Mouse (Mus musculus): Measurements from ENCODE around the gene Olfr98. TPM values are rescaled to one million over a fixed set of nuclear protein-coding genes. Genes with fewer than 3 reads are reported as not detected.

Olfr98 gene
- under 1 TPM in 1 of 2 experiments, not detected in 1; 0.33 TPM for polyA plus RNA-seq (2017; shearing (Covaris generic))

DNA sequence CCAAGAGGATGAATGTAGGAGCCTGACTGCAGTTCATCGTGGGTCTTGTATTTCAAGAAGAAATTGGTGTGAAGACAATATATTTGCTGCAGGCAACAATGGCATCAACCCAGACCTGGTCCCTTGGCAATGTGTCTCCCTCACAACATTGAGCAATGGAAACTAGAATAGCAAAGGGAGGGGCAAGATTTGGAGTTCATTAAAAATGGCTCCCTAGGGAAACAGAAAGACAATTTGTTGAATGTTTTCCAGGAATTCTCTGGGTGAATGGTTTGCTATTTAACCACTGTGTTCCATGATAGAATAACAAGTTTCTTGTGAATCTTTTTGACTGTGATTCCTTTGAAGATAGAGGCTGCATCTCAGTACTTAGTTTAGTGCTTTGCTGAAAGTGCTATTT, at the start of gene Olfr98:
Gene Olfr98, minus strand, starts transcription at position 124 of the 400 bp plus-strand sequence.

DNA sequence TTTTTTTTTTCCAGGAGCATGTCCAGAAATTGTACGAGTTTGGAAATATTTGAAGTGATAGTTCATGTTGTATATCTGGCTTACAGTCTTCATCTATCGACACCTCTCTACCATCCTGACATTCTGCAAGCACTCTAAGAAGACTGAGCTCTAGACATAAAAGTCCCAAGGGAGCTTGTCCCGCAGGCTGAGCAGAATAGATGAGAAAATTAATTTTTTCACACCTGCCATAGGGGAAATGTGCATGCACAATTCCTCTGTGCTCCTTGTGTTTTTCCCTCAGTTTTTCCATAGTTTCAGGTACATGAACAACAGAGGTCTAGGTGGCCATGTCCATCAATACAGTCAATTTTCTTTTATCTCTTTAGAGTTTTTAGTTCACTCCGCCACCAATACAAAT, 40.7 kb upstream of the Olfr98 start, which contains the start of gene Olfr101:
Gene Olfr101, minus strand, starts transcription at position 101 of the 400 bp plus-strand sequence.

DNA sequence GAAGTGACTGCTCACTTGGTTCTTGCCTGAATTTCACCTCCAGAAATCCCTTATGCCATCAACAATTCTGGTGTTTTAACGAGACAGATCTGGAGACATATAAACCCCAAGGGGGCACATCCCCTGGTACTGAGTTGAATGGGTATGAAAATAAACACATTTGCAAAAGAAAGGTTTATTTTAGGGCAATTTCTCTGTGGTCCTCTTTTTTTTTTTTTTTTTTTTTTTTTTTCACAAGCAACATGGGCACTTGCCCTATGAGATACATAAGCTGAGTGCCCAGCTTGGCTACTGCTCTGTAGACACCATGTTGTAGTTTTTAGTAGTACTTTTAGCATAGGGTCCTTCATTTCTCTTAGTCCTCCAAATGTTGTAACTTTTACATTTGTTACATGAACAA, 19.8 kb upstream of the Olfr98 start, which contains the start of gene Olfr99:
Gene Olfr99, minus strand, starts transcription at position 101 of the 400 bp plus-strand sequence.

DNA sequence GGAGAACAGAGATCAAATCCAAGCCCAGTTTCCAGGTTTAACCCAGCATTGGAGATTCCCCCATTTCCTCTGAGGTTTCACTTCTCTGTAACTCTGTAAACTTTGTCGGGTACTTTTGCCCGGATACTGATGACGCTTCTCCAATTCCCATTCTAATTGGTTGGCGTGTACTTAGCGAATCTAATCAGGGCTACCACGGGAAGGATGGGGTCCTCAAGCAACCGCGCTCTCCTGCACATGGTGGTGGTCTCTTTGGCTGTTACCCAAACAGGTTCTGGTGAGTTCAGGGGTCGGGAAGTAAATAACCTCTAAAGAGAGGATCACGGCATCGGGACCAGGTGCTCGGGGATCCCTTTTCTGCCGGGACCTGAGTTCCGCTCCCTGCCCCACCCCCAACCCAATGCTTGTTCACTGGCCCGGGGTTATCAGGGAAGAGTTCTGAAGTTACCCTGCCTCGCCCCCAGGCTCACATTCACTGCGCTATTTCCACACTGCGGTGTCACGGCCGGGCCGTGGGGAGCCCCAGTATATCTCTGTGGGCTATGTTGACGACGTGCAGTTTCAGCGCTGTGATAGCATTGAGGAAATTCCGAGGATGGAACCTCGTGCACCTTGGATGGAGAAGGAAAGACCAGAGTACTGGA, 6.6 kb upstream of the Olfr98 start, which contains the start of gene H2-M3:
Gene H2-M3, plus strand, starts transcription at position 163 of the 644 bp plus-strand sequence.

DNA sequence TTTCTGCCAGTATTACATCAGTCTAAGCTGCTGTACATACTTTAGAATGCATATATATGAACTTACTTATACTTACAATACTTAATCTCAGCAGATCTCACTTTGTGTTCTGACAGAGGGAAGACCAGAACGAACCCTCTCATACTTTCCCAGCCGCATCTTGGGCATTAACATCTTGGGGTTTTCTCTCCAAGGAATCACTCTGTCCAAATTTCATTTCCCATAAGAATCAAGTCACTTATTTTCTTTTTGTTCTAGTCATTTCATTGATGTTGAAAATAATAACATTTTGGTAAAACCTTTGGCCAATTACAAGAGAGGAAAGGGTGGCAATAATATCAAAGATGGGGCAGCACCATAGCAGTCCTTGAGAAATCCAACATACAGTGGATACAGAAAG, 26.3 kb downstream of the Olfr98 start, which contains the start of gene Olfr97:
Gene Olfr97, minus strand, starts transcription at position 101 of the 400 bp plus-strand sequence.

DNA sequence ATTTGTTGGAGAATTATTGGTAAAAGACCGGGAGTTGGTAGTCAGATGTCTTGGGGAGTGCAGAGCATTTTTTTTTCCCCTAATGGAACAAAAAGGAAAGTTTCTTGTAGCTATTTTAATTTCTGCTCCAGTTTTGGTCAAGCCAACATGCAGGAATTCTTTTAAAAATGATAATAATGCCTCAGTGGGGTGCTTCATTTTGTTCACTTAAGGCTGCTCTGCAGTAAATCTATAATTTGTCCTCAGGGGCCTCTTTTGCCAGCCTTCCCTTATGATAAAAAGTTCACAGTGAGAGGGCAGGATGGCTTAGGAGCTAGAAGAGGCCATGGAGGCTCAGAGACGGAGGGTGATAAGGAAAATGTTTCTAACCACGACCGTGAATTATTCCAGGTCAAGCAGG, 43.7 kb downstream of the Olfr98 start, which contains the start of gene Olfr96:
Gene Olfr96, plus strand, starts transcription at position 301 of the 400 bp plus-strand sequence.

DNA sequence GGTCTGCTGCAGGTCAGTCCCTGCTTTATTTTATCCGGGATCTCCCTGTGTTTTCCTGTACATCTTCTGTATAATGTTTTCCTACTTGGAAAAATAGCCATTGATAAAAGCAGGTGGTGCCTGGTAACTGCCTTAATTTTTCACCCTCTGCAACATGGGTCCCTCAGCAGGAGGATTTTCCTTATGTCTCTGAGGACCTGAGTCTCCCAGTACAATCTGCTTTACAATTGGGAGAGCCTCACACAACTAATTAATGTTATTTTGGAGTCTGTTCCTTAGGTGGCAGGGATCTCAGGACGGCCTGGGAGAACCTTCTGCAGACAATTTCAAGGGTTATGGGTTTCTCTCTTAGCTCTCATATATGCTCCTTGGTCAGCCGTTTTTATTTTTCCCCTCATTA, 50.5 kb downstream of the Olfr98 start, which contains the start of gene Olfr95:
Gene Olfr95, minus strand, starts transcription at position 101 of the 400 bp plus-strand sequence.

Other genes starting within 250 kb of the Olfr98 start
- not detected for gene Mog, start 240.4 kb downstream of the Olfr98 start, polyA plus RNA-seq (2017; shearing (Covaris generic))
- 10 to 100 TPM in 1 of 2 experiments, 1 to 10 TPM in 1; 8.3 to 13.7 TPM for gene Gabbr1, start 217.8 kb downstream of the Olfr98 start, polyA plus RNA-seq (2017; shearing (Covaris generic))
- under 1 TPM; 0.16 to 0.42 TPM for gene Olfr90, start 175.2 kb downstream of the Olfr98 start, polyA plus RNA-seq (2017; shearing (Covaris generic))
- gene Olfr91, start 165.5 kb downstream of the Olfr98 start, polyA plus RNA-seq (2017; shearing (Covaris generic)) = under 1 TPM; 0.10 to 0.13 TPM
- under 1 TPM in 1 of 2 experiments, not detected in 1; 0.13 TPM for gene Olfr92, start 143.7 kb downstream of the Olfr98 start, polyA plus RNA-seq (2017; shearing (Covaris generic))
- gene Olfr93, start 102.3 kb downstream of the Olfr98 start, polyA plus RNA-seq (2017; shearing (Covaris generic)) = not detected
- gene Ubd, start 69.9 kb downstream of the Olfr98 start, polyA plus RNA-seq (2017; shearing (Covaris generic)) = 1 to 10 TPM in 1 of 2 experiments, under 1 TPM in 1; 0.17 to 2.7 TPM
- gene Olfr94, start 62.8 kb downstream of the Olfr98 start, polyA plus RNA-seq (2017; shearing (Covaris generic)) = not detected
- gene Olfr95, start 50.6 kb downstream of the Olfr98 start, polyA plus RNA-seq (2017; shearing (Covaris generic)) = not detected
- under 1 TPM; 0.19 to 0.78 TPM for gene Olfr96, start 43.6 kb downstream of the Olfr98 start, polyA plus RNA-seq (2017; shearing (Covaris generic))
- not detected for gene Olfr97, start 26.4 kb downstream of the Olfr98 start, polyA plus RNA-seq (2017; shearing (Covaris generic))
- gene H2-M3, start 6.5 kb upstream of the Olfr98 start, polyA plus RNA-seq (2017; shearing (Covaris generic)) = 100 to 1,000 TPM; 103 to 115 TPM
- gene Olfr99, start 19.7 kb upstream of the Olfr98 start, polyA plus RNA-seq (2017; shearing (Covaris generic)) = 1 to 10 TPM; 2.4 to 4.4 TPM
- under 1 TPM in 1 of 2 experiments, not detected in 1; 0.34 TPM for gene Olfr101, start 40.6 kb upstream of the Olfr98 start, polyA plus RNA-seq (2017; shearing (Covaris generic))
- gene Olfr102, start 53.3 kb upstream of the Olfr98 start, polyA plus RNA-seq (2017; shearing (Covaris generic)) = 1 to 10 TPM in 1 of 2 experiments, under 1 TPM in 1; 0.46 to 1.3 TPM
- not detected for gene Olfr103, start 75.9 kb upstream of the Olfr98 start, polyA plus RNA-seq (2017; shearing (Covaris generic))
- not detected for gene Olfr104-ps, start 95.8 kb upstream of the Olfr98 start, polyA plus RNA-seq (2017; shearing (Covaris generic))
- gene Olfr105-ps, start 115.3 kb upstream of the Olfr98 start, polyA plus RNA-seq (2017; shearing (Covaris generic)) = under 1 TPM in 1 of 2 experiments, not detected in 1; 0.12 TPM
- gene Olfr106-ps, start 126.6 kb upstream of the Olfr98 start, polyA plus RNA-seq (2017; shearing (Covaris generic)) = not detected
- under 1 TPM; 0.05 to 0.44 TPM for gene Olfr107, start 135.5 kb upstream of the Olfr98 start, polyA plus RNA-seq (2017; shearing (Covaris generic))
- not detected for gene Olfr108, start 181.7 kb upstream of the Olfr98 start, polyA plus RNA-seq (2017; shearing (Covaris generic))
- gene Olfr109, start 195.2 kb upstream of the Olfr98 start, polyA plus RNA-seq (2017; shearing (Covaris generic)) = under 1 TPM; 0.02 to 0.33 TPM
- 1 to 10 TPM in 1 of 2 experiments, not detected in 1; 1.2 TPM for gene H2-M2, start 219.8 kb upstream of the Olfr98 start, polyA plus RNA-seq (2017; shearing (Covaris generic))
- not detected for gene Olfr110, start 228.7 kb upstream of the Olfr98 start, polyA plus RNA-seq (2017; shearing (Covaris generic))
- gene Olfr111, start 244.3 kb upstream of the Olfr98 start, polyA plus RNA-seq (2017; shearing (Covaris generic)) = not detected

Measured in inflammation-experienced regulatory T-cells (primary cell).